Mouse (Mus musculus) liver, embryonic 11.5 days (tissue): ENCODE measurements around the gene Atoh1. TPM values are rescaled to one million over a fixed set of nuclear protein-coding genes. Genes with fewer than 3 reads are reported as not detected.
A peak's percentile ranks its signal among the peaks of the same experiment; 100 is the strongest.

Source experiments
- ATAC-seq: fragments of 200-750 bp; cut with Nextera tagmentation; replicated peaks from 2 replicates; pipeline ENCODE4 v1.8.0; 2017; ENCODE audit warnings: moderate number of reproducible peaks, mild to moderate bottlenecking, moderate TSS enrichment, moderate library complexity; ENCODE audit not compliant: low FRiP score
- DNase-seq: peaks from one replicate; pipeline ENCODE4 v3.0.0-alpha.2; 2017; ENCODE audit warnings: low spot score
- H3K27ac ChIP-seq: fragments of 300-500 bp; sonication (generic); 2 replicates; pipeline ENCODE4 v1.5.1; 2014; ENCODE audit warnings: mild to moderate bottlenecking, low read depth, low read length, control low read depth
- H3K27me3 ChIP-seq: fragments of 300-500 bp; sonication (generic); replicated peaks from 2 replicates; pipeline ENCODE4 v1.6.1; 2014; ENCODE audit warnings: low read length, mixed read lengths; ENCODE audit not compliant: control insufficient read depth, insufficient read depth
- H3K36me3 ChIP-seq: fragments of 300-500 bp; sonication (generic); 2 replicates; pipeline ENCODE4 v1.6.1; 2014; ENCODE audit warnings: mild to moderate bottlenecking, low read length, moderate library complexity, mixed read lengths; ENCODE audit not compliant: control insufficient read depth, insufficient read depth
- H3K4me1 ChIP-seq: fragments of 300-500 bp; sonication (generic); replicated peaks from 2 replicates; pipeline ENCODE4 v1.6.1; 2014; ENCODE audit warnings: low read length, mixed read lengths; ENCODE audit not compliant: control insufficient read depth, insufficient read depth
- H3K4me2 ChIP-seq: fragments of 300-500 bp; sonication (generic); 2 replicates; pipeline ENCODE4 v1.6.1; 2014; ENCODE audit warnings: mild to moderate bottlenecking, control low read depth, moderate library complexity
- H3K4me3 ChIP-seq: fragments of 300-500 bp; sonication (generic); 2 replicates; pipeline ENCODE4 v1.5.1; 2014; ENCODE audit warnings: low read depth, low read length, control low read depth
- H3K9ac ChIP-seq: fragments of 300-500 bp; sonication (generic); 2 replicates; pipeline ENCODE4 v1.6.1; 2014; ENCODE audit warnings: low read depth, low read length, control low read depth
- H3K9me3 ChIP-seq: fragments of 300-500 bp; sonication (generic); 2 replicates; pipeline ENCODE4 v1.6.1; 2016; ENCODE audit warnings: low read length, inconsistent platforms, mixed read lengths; ENCODE audit not compliant: control insufficient read depth
- WGBS: fragments of 180-500 bp; shearing (Covaris S2); extraction: QIAGEN DNeasy Blood & Tissue Kit; methylation state at CpG from one replicate; pipeline ENCODE4 v1.1.7; 2014; 5-methylcytosine and 5-hydroxymethylcytosine counted together
- polyA plus RNA-seq: library from polyadenylated mRNA; unstranded; fragments of >200 nt; fragmentation: Nextera tagmentation; extraction: Ambion mirVana; gene quantifications from 2 replicates; pipeline ENCODE4 v1.2.1, GENCODE M21; 2014

The Atoh1 gene
- not detected in 2 replicates for polyA plus RNA-seq

DNA sequence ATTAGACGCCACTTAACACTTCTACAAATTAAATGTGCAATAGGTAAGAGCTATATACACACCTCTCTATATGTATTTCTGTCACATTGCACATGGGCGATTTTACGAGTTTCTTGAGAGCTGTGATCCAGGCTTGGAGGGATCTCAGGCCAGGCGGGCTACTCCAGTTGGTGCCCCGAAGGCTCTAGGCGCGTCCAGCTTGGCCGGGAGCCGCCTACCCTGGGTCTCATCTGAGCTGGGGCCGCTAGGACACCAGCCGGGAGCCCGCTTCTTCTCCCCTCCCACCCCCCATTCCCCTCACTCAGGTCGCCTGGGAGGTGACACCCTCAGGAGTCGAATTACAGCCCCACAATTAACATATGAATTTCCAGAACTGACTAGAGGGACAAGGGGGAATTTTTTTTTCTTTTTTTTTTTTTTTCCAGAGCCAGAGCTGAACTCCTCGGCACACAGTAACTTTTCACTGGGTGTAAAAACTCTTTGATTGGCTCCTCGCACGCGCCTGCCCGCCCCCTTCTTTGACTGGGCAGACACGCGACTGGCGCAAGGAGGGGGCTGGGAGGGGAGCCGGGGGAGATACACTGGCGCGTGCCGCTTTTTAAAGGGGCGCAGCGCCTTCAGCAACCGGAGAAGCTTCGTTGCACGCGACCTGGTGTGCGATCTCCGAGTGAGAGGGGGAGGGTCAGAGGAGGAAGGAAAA is at the start of gene Atoh1:
TSS of gene Atoh1 (plus strand) at position 627 of the 700 bp plus-strand sequence.
- H3K9me3 ChIP-seq, result no peaks in the 10 kb centered on the region
- WGBS, result 2% methylated on average over 34 of the region's 34 CpGs
- peaks cover 3% of the 10 kb centered on the region; the same call in 1 of the 2 replicates for H3K4me1 ChIP-seq
- peak within 1 kb of the TSS; percentile 40 for H3K4me3 ChIP-seq
- no peaks in the 10 kb centered on the region for H3K36me3 ChIP-seq
- H3K27ac ChIP-seq, result no peak within 1 kb of the TSS
- peak within 1 kb of the TSS; percentile 68 for H3K4me2 ChIP-seq
- peaks cover 66% of the 10 kb centered on the region for H3K27me3 ChIP-seq
- H3K9ac ChIP-seq, result no peak within 1 kb of the TSS
- DNase-seq (peak; percentile 49), ATAC-seq (peak; percentile 65; the same call in 1 of the 2 replicates)

DNA sequence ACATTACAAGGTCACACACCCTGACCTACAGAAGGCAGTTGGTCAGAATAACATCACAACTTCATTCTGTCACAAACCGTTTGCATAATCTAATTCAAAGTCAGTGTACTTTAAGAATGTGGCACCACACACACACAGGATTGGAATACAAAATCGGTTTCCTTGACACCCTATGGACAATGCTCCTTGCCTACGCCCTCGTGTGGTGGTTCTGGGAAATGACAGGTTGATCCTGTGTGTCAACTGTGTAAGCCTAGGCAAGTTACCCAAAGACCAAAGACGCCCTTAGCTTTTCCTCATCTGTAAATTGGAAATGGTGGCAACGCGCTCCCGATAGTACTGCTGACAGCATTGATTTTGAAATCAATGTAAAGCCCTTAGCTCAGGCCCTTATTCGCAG is 45.0 kb upstream of the Atoh1 start:
- DNase-seq, result no peak
- Histone ChIP-seq H3K4me1 (no peaks in the 10 kb centered on the region), H3K36me3 (no peaks in the 10 kb centered on the region), H3K4me3 (no peak overlapping the region), H3K4me2 (no peak overlapping the region), H3K27me3 (peaks cover 2% of the 10 kb centered on the region; the same call in 1 of the 2 replicates), H3K27ac (no peak overlapping the region), H3K9ac (no peak overlapping the region), H3K9me3 (no peaks in the 10 kb centered on the region)
- ATAC-seq, result 0 out of 2 replicates have a peak, but pooled peaks have one; percentile 31
- 31% methylated on average over 9 of the region's 9 CpGs for WGBS

DNA sequence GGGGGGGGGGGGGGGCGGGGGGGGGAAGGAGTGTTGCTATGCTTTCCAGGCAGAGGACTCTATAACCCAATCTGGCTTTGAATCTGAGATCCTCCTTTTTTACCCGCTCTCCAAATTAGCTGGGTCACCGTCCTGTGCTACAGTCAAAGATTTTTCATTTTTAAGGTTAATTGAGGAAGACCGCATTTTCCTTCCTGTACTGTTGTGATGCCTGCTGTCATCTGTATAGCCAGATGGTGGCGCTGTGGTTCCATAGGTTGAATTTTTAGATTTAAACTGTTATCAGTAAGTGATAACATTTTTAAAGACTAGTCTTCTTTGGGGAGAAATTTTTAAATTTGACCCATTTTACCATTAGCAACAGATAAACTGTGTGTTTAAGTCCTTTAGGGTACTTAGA is 44.0 kb upstream of the Atoh1 start:
- Histone ChIP-seq H3K36me3 (no peaks in the 10 kb centered on the region), H3K9ac (no peak overlapping the region), H3K4me1 (no peaks in the 10 kb centered on the region), H3K9me3 (no peaks in the 10 kb centered on the region), H3K4me2 (no peak overlapping the region), H3K27me3 (peaks cover 2% of the 10 kb centered on the region; the same call in 1 of the 2 replicates), H3K27ac (no peak overlapping the region), H3K4me3 (no peak overlapping the region)
- DNase-seq, result no peak
- WGBS, result 6% methylated on average over 4 of the region's 5 CpGs
- ATAC-seq, result no peak

DNA sequence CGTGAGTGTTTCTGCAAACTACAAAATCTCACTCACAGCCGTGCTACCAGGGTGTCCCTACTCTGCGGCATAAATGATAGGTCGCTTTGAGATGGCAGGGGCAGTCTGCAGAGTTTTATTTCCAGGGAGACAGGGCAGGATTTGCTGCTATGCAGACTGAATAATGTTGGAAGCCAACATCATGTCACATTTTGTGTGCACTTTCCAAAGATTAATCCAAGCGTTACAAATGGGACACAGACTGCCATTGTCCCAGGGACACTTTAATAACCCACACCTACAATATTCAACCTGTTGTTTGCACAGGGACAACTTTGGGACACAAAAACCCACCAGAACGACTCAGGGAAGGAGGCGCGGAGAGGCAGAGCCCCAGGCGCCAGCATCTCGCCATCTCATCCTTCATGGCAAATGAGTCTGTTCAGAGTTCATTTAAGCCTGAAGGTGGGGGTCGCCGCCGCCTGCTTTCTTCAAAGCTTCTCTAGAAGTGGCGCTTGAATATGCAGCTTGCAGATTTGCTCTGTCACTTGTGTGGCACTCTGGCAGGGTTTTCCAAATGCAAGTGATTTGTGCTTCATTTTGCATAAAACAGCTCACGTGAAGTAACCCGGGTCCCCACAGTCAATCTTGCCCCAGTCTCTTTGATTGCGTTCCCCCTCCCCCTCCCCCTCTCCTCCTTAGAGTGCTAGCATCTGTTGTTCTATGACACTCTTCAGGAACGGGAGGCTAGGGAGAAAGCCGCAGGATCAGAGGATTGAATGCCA is 40.6 kb upstream of the Atoh1 start:
- Histone ChIP-seq H3K4me1 (no peaks in the 10 kb centered on the region), H3K4me3 (no peak overlapping the region), H3K27me3 (peaks cover 2% of the 10 kb centered on the region; the same call in 1 of the 2 replicates), H3K27ac (no peak overlapping the region), H3K9me3 (no peaks in the 10 kb centered on the region), H3K9ac (no peak overlapping the region), H3K4me2 (no peak overlapping the region), H3K36me3 (no peaks in the 10 kb centered on the region)
- DNase-seq (no peak), ATAC-seq (no peak)
- WGBS, result 15% methylated on average over 19 of the region's 19 CpGs

DNA sequence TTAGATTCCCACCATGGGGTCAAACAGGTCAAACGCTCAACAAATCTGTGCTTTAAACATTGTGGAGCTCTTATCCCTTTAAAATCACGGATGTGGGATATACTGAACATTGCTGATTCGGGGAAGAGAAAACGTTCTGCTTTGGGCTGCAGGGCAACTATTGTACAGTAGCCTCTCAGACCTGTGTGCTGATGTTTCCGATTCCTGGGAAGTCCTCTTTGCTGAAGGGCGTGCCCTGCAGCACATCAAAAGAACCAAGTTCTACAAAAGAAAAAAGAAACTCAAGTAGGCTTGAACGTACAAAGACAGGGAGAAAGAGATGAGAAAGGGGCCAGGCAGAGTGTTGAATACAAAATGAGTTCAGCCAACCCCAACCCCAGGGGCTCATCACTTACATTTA is 34.2 kb upstream of the Atoh1 start:
- no peak overlapping the region for H3K4me2 ChIP-seq
- ATAC-seq, result no peak
- no peaks in the 10 kb centered on the region for H3K27me3 ChIP-seq
- DNase-seq, result no peak
- H3K4me3 ChIP-seq, result no peak overlapping the region
- no peaks in the 10 kb centered on the region for H3K4me1 ChIP-seq
- no peaks in the 10 kb centered on the region for H3K9me3 ChIP-seq
- no peak overlapping the region for H3K27ac ChIP-seq
- H3K36me3 ChIP-seq, result no peaks in the 10 kb centered on the region
- H3K9ac ChIP-seq, result no peak overlapping the region
- WGBS, result 60% methylated on average over 7 of the region's 7 CpGs

DNA sequence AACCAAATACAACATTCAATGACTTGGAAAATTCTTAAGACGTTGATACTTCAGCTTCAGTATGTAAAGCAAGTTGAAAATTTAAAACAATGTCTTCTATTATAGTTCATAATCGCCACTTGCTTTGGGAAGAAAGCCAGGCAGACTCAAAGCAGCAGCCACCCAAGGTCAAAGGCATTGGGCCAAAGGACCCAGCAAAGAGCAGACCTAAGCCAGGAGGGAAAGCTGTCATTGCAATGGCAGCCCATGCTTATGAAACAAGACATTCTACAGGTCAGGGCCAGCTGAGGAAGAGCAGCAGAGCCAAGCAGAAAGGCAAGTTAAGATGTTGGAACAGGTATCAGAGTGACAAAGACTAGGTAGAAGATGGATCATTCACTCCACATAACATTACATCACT is 25.3 kb upstream of the Atoh1 start:
- H3K9me3 ChIP-seq, result no peaks in the 10 kb centered on the region
- H3K36me3 ChIP-seq, result no peaks in the 10 kb centered on the region
- no peak overlapping the region for H3K27ac ChIP-seq
- no peak overlapping the region for H3K9ac ChIP-seq
- no peak overlapping the region for H3K4me2 ChIP-seq
- no peak for DNase-seq
- no peaks in the 10 kb centered on the region for H3K4me1 ChIP-seq
- 88% methylated on average over 2 of the region's 2 CpGs for WGBS
- ATAC-seq, result no peak
- no peaks in the 10 kb centered on the region for H3K27me3 ChIP-seq
- no peak overlapping the region for H3K4me3 ChIP-seq

DNA sequence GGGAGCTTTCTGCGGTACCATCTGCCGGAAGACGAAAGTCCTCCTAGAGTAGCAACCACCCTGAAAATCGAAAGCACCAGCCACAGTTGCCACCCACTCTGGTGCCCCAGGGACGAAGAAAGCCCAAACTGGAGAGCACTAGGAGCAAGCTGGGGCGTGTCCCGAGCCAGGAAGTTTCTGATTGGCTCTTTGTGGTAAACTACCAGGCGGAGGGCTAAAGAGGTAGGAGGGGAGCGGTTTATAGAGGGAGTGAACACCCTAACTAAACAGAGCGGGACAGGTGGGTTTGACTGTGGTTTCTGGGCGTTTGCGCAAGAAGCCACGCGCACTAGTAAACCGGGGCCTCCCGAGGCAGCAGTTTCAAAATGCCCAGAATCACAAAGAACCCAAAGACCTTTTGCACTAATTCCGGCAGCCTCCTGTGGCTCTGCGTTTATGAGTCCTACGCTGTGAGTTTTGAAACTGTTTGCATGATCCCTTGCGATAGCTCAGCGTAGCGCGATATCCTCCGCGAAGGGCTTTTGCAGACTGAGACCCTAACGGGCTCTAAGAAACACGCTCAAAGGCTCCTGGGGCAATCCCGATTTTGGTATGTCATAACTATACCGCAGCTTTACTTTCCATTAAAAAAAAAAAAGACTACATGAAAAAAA is 1.0 kb upstream of the Atoh1 start:
- H3K27me3 ChIP-seq, result peaks cover 61% of the 10 kb centered on the region
- ATAC-seq (peak; percentile 56), DNase-seq (peak; percentile 35)
- no peak overlapping the region for H3K27ac ChIP-seq
- no peak overlapping the region for H3K9ac ChIP-seq
- no peaks in the 10 kb centered on the region for H3K36me3 ChIP-seq
- H3K4me1 ChIP-seq, result peaks cover 3% of the 10 kb centered on the region; the same call in 1 of the 2 replicates
- peak overlapping the region; percentile 68 for H3K4me2 ChIP-seq
- WGBS, result 2% methylated on average over 29 of the region's 29 CpGs
- peak overlapping the region; percentile 40 for H3K4me3 ChIP-seq
- H3K9me3 ChIP-seq, result no peaks in the 10 kb centered on the region

DNA sequence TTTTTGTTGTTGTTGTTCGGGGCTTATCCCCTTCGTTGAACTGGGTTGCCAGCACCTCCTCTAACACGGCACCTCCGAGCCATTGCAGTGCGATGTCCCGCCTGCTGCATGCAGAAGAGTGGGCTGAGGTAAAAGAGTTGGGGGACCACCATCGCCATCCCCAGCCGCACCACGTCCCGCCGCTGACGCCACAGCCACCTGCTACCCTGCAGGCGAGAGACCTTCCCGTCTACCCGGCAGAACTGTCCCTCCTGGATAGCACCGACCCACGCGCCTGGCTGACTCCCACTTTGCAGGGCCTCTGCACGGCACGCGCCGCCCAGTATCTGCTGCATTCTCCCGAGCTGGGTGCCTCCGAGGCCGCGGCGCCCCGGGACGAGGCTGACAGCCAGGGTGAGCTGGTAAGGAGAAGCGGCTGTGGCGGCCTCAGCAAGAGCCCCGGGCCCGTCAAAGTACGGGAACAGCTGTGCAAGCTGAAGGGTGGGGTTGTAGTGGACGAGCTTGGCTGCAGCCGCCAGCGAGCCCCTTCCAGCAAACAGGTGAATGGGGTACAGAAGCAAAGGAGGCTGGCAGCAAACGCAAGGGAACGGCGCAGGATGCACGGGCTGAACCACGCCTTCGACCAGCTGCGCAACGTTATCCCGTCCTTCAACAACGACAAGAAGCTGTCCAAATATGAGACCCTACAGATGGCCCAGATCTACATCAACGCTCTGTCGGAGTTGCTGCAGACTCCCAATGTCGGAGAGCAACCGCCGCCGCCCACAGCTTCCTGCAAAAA is 496 bp downstream of the Atoh1 start:
- peaks cover 74% of the 10 kb centered on the region for H3K27me3 ChIP-seq
- no peaks in the 10 kb centered on the region for H3K36me3 ChIP-seq
- peak overlapping the region; percentile 68 for H3K4me2 ChIP-seq
- H3K4me3 ChIP-seq, result peak overlapping the region; percentile 40
- ATAC-seq (peak; percentile 52), DNase-seq (peak; percentile 52)
- H3K4me1 ChIP-seq, result peaks cover 3% of the 10 kb centered on the region; the same call in 1 of the 2 replicates
- 2% methylated on average over 53 of the region's 53 CpGs for WGBS
- no peaks in the 10 kb centered on the region for H3K9me3 ChIP-seq
- no peak overlapping the region for H3K9ac ChIP-seq
- no peak overlapping the region for H3K27ac ChIP-seq
